8 mouse cellular contexts compared by ENCODE assay signal in the genomic region with DNA sequence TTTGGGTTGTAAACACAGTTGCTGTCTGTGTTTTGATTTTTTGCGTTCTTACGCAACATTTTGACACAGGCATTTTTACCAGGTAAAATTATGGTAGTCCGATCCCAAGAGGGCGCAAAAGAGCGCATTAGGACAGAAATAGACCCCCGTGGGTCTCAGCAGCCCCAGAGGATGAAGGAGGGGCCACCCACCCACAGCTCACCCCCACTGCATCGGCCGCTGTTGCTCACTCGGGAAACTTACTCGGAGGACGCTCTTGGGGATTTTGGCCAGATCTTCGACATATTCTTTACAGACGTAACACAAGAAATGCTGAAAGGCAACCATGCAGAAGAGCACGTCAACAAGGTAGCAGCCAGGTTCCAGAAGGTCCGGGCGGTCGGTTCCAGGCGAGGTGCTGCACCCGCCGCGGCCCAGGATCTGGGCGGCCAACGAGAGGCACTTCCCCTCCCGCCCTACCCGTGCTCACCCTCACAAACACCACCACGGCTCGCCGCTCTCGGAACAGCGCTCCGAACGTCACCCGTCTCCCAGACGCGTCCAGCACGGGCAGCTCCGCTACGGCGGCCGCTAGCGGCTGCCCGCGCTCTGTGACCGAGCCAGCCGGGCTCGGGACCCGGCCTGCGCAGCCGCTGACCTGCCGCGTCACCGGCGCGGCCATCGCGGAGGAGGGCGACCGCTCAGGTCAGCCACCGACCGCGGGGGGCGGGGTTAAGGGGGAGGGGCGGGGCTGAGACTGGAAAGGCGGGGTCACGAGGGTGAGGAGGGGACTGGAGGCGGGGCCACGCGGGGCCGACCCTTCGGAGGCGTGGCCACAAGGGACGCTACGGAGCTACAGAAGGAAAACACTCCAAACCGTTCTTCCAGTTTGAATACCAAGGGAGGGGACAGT. TPM values are rescaled to one million over a fixed set of nuclear protein-coding genes. Genes with fewer than 3 reads are reported as not detected.
A peak's percentile ranks its signal among the peaks of the same experiment; 100 is the strongest.
DNase-seq lines count a peak whose midpoint lies in the region; ATAC-seq and TF ChIP-seq lines count a peak whose summit lies in the region.

A gene (minus strand): TSS at position 687 of the 892 bp plus-strand sequence.

- dilution Hi-C loops in CH12.LX (cut with MboI; ENCODE audit: extremely low pct_ligation_motif_present, extremely low pct_unique_long_range_greater_than_20kb, low sequenced_read_pairs): no loop called here

- H3K27me3 ChIP-seq in CH12.LX (replicated peaks): peaks cover 2% of the 10 kb centered on the region
- no peaks in the 10 kb centered on the region for H3K27me3 ChIP-seq in forebrain, embryonic 11.5 days (ENCODE audit: control insufficient read depth, insufficient read depth, low read length)
- no peaks in the 10 kb centered on the region for H3K27me3 ChIP-seq in heart, embryonic 15.5 days
- H3K27me3 ChIP-seq in liver, embryonic 13.5 days: no peaks in the 10 kb centered on the region
- no peaks in the 10 kb centered on the region for H3K27me3 ChIP-seq in stomach, embryonic 14.5 days (ENCODE audit: control insufficient read depth, insufficient read depth, low read length)

- WGBS in forebrain, embryonic 11.5 days: 1% methylated on average over 71 of the region's 74 CpGs
- under 1% methylated on average over 74 of the region's 74 CpGs for WGBS in heart, embryonic 15.5 days
- under 1% methylated on average over 74 of the region's 74 CpGs for WGBS in liver, embryonic 13.5 days (ENCODE audit: insufficient replicate concordance)
- WGBS in stomach, embryonic 14.5 days: under 1% methylated on average over 67 of the region's 74 CpGs

- no peak for TF ChIP-seq EP300 in CH12.LX (IDR thresholded peaks at IDR 0.05; ENCODE audit: low read length)

- H3K27ac ChIP-seq in CH12.LX (ENCODE audit: insufficient read depth, low read depth): peak within 1 kb of the TSS; percentile 53
- peak within 1 kb of the TSS; percentile 84 for H3K27ac ChIP-seq in forebrain, embryonic 11.5 days (ENCODE audit: low read depth, low read length)
- peak within 1 kb of the TSS; percentile 98 for H3K27ac ChIP-seq in heart, embryonic 15.5 days
- peak within 1 kb of the TSS; percentile 92 for H3K27ac ChIP-seq in liver, embryonic 13.5 days
- H3K27ac ChIP-seq in stomach, embryonic 14.5 days (ENCODE audit: low read length): peak within 1 kb of the TSS; percentile 87

- H3K9ac ChIP-seq in CH12.LX (ENCODE audit: insufficient read depth, low read depth): peak within 1 kb of the TSS; percentile 46
- peak within 1 kb of the TSS; percentile 65 for H3K9ac ChIP-seq in forebrain, embryonic 11.5 days (ENCODE audit: low read length)
- peak within 1 kb of the TSS; percentile 83 for H3K9ac ChIP-seq in heart, embryonic 15.5 days
- H3K9ac ChIP-seq in liver, embryonic 13.5 days: peak within 1 kb of the TSS; percentile 84
- peak within 1 kb of the TSS; percentile 72 for H3K9ac ChIP-seq in stomach, embryonic 14.5 days (replicated peaks; ENCODE audit: low read depth, low read length)

- peak in 1 of 2 experiments; percentile 56; a peak in 2 of 4 replicates for TF ChIP-seq CTCF in CH12.LX (conservative IDR thresholded peaks at IDR 0.05 in 1 of 2, IDR thresholded peaks at IDR 0.05 in 1 of 2; ENCODE audit: low read depth in 2 of 2, low read length in 2 of 2)

- DNase-seq in CH12.LX (ENCODE audit: extremely low read depth): peak; percentile 65
- DNase-seq in c-Kit-positive CD71-positive TER-119-negative erythroid progenitor cells, embryonic 14.5 days (ENCODE audit: low read depth): peak; percentile 56
- DNase-seq in forebrain, embryonic 11.5 days (ENCODE audit: low spot score): peak; percentile 98
- DNase-seq in kidney, postnatal 14 days: peak; percentile 96
- peak; percentile 78 for DNase-seq in liver, embryonic 13.5 days
- peak; percentile 79 to 84 for DNase-seq in natural killer cell, adult 2 months (ENCODE audit: low spot score in 2 of 2)

- peaks cover 8 to 11% of the 10 kb centered on the region in 2 experiments for H3K36me3 ChIP-seq in CH12.LX (replicated peaks in 1 of 2; ENCODE audit: control insufficient read depth in 1 of 2, insufficient read depth in 1 of 2, low read length in 1 of 2)
- no peaks in the 10 kb centered on the region for H3K36me3 ChIP-seq in forebrain, embryonic 11.5 days (ENCODE audit: control insufficient read depth, insufficient read depth, low read length)
- H3K36me3 ChIP-seq in heart, embryonic 15.5 days: peaks cover 16% of the 10 kb centered on the region
- peaks cover 12% of the 10 kb centered on the region for H3K36me3 ChIP-seq in liver, embryonic 13.5 days
- peaks cover 11% of the 10 kb centered on the region for H3K36me3 ChIP-seq in stomach, embryonic 14.5 days (ENCODE audit: control insufficient read depth, insufficient read depth, low read length)

- H3K4me3 ChIP-seq in CH12.LX (replicated peaks in 1 of 3; ENCODE audit: low read depth in 2 of 3, low read length in 2 of 3, poor library complexity in 1 of 3): peak within 1 kb of the TSS; percentile 60 to 77 (median 64)
- peak within 1 kb of the TSS; percentile 65 for H3K4me3 ChIP-seq in forebrain, embryonic 11.5 days (ENCODE audit: low read depth, low read length)
- peak within 1 kb of the TSS; percentile 81 for H3K4me3 ChIP-seq in heart, embryonic 15.5 days
- H3K4me3 ChIP-seq in liver, embryonic 13.5 days (replicated peaks): peak within 1 kb of the TSS; percentile 70
- H3K4me3 ChIP-seq in stomach, embryonic 14.5 days (ENCODE audit: low read depth, low read length): peak within 1 kb of the TSS; percentile 77

- H3K9me3 ChIP-seq in CH12.LX (replicated peaks; ENCODE audit: low read length): no peaks in the 10 kb centered on the region
- H3K9me3 ChIP-seq in forebrain, embryonic 11.5 days (ENCODE audit: control insufficient read depth, low read length): no peaks in the 10 kb centered on the region
- no peaks in the 10 kb centered on the region for H3K9me3 ChIP-seq in heart, embryonic 15.5 days (replicated peaks)
- no peaks in the 10 kb centered on the region for H3K9me3 ChIP-seq in liver, embryonic 13.5 days (replicated peaks)
- no peaks in the 10 kb centered on the region for H3K9me3 ChIP-seq in stomach, embryonic 14.5 days (ENCODE audit: control insufficient read depth, low read depth, low read length)

- H3K79me2 ChIP-seq in CH12.LX (replicated peaks; ENCODE audit: control insufficient read depth, extremely low read depth, insufficient read depth, poor library complexity, severe bottlenecking): no peaks in the 10 kb centered on the region

- peak; percentile 72 for TF ChIP-seq POLR2A in CH12.LX (IDR thresholded peaks at IDR 0.05; ENCODE audit: low read depth, low read length)

- H3K4me1 ChIP-seq in CH12.LX (ENCODE audit: control insufficient read depth in 1 of 2, insufficient read depth in 2 of 2): peaks cover 9 to 44% of the 10 kb centered on the region in 2 experiments
- H3K4me1 ChIP-seq in forebrain, embryonic 11.5 days (replicated peaks; ENCODE audit: control insufficient read depth, insufficient read depth, low read length): no peaks in the 10 kb centered on the region
- peaks cover 27% of the 10 kb centered on the region for H3K4me1 ChIP-seq in heart, embryonic 15.5 days (replicated peaks)
- peaks cover 45% of the 10 kb centered on the region for H3K4me1 ChIP-seq in liver, embryonic 13.5 days (replicated peaks)
- H3K4me1 ChIP-seq in stomach, embryonic 14.5 days (ENCODE audit: control insufficient read depth, insufficient read depth, low read length): peaks cover 15% of the 10 kb centered on the region; the same call in 1 of the 2 replicates

- ATAC-seq in forebrain, embryonic 11.5 days (replicated peaks; ENCODE audit: low FRiP score): peak; percentile 92
- peak; percentile 89 for ATAC-seq in heart, embryonic 15.5 days (replicated peaks; ENCODE audit: insufficient number of reproducible peaks, insufficient read depth, low FRiP score, low read depth)
- ATAC-seq in liver, embryonic 13.5 days (ENCODE audit: low read depth): peak; percentile 94
- peak; percentile 87 for ATAC-seq in stomach, embryonic 14.5 days (ENCODE audit: insufficient number of reproducible peaks, insufficient read depth, low FRiP score, low read depth)

- H3K4me2 ChIP-seq in CH12.LX (ENCODE audit: insufficient read depth, low read depth, poor library complexity, severe bottlenecking): peak within 1 kb of the TSS; percentile 70
- H3K4me2 ChIP-seq in forebrain, embryonic 11.5 days (ENCODE audit: low read depth, low read length, severe bottlenecking): peak within 1 kb of the TSS; percentile 54
- H3K4me2 ChIP-seq in heart, embryonic 15.5 days: peak within 1 kb of the TSS; percentile 62
- H3K4me2 ChIP-seq in liver, embryonic 13.5 days: peak within 1 kb of the TSS; percentile 89
- peak within 1 kb of the TSS; percentile 33 for H3K4me2 ChIP-seq in stomach, embryonic 14.5 days (replicated peaks; ENCODE audit: low read depth, low read length)

- TF ChIP-seq RAD21 in CH12.LX (IDR thresholded peaks at IDR 0.05; ENCODE audit: low read depth, low read length): no peak

- in situ Hi-C loops in CH12.LX (cut with MboI; ENCODE audit: low pct_ligation_motif_present, low pct_unique_long_range_greater_than_20kb, low sequenced_read_pairs): loop anchor here (5.0 to 10.0 kb wide), 2 partner anchors 65 to 127 kb away; no protein-coding TSS in a partner anchor

TF ChIP-seq in CH12.LX, 34 proteins besides CTCF, POLR2A, EP300 and RAD21 (continues in another document):
- TF ChIP-seq NELFE (IDR thresholded peaks at IDR 0.05; ENCODE audit: low read depth, low read length) (peak; percentile 67; the same call in 1 of the 2 replicates), SMC3 (IDR thresholded peaks at IDR 0.05; ENCODE audit: low read depth, low read length) (no peak), SIN3A (IDR thresholded peaks at IDR 0.05; ENCODE audit: low read length) (peak; percentile 65; the same call in 1 of the 2 replicates), MAFK (IDR thresholded peaks at IDR 0.05; ENCODE audit: insufficient replicate concordance, low read length) (no peak), MAZ (IDR thresholded peaks at IDR 0.05; ENCODE audit: low read depth, low read length) (peak; percentile 16; the same call in 1 of the 2 replicates), RCOR1 (conservative IDR thresholded peaks at IDR 0.05; ENCODE audit: low read depth, low read length) (no peak), BHLHE40 (IDR thresholded peaks at IDR 0.05; ENCODE audit: low read depth, low read length) (peak; percentile 17; the same call in 1 of the 2 replicates), MAX (IDR thresholded peaks at IDR 0.05; ENCODE audit: low read length) (no peak), JUN (IDR thresholded peaks at IDR 0.05; ENCODE audit: insufficient read depth, low read depth, low read length) (no peak), ELF1 (IDR thresholded peaks at IDR 0.05; ENCODE audit: low read depth, low read length) (no peak)

RNA-seq across cellular contexts. Expression of the gene that starts here (rescaled TPM):
- total RNA-seq in CH12.LX (2012; rRNA removed) (9.1 and 12.2 TPM in 2 replicates), CH12.LX (2014; rRNA removed) (19.3 and 22.1 TPM in 2 replicates)
- 8.2 and 8.3 TPM in 2 replicates for polyA plus RNA-seq in CH12.LX (2012; ENCODE audit: insufficient read length, low read depth)
- polyA plus RNA-seq in forebrain, embryonic 11.5 days (2014; fragmentation: Nextera tagmentation; extraction: Ambion mirVana): 20.1 and 20.2 TPM in 2 replicates
- 69.2 and 70.0 TPM in 2 replicates for polyA plus RNA-seq in heart, embryonic 15.5 days (2015; fragmentation: Nextera tagmentation; extraction: Ambion mirVana)
- polyA plus RNA-seq in liver, embryonic 13.5 days (2015; fragmentation: Nextera tagmentation; extraction: Ambion mirVana): 21.6 and 25.1 TPM in 2 replicates
- polyA plus RNA-seq in stomach, embryonic 14.5 days (2014; fragmentation: Nextera tagmentation; extraction: Ambion mirVana): 62.3 and 68.3 TPM in 2 replicates

Comparison
In these comparisons a context has a peak if more than half of its experiments do, and no peak if none do; other contexts are left out.
1. Peak in every context shown above with its lines: DNase-seq, ATAC-seq, H3K4me3 ChIP-seq and H3K27ac ChIP-seq.
2. H3K4me2 ChIP-seq: peak in every context shown above with its lines; median percentile 89 in liver, embryonic 13.5 days; 70 in CH12.LX; 62 in heart, embryonic 15.5 days; 54 in forebrain, embryonic 11.5 days; 33 in stomach, embryonic 14.5 days.